ENCODE assay signal across 19 mouse cellular contexts in genomic region chr9:97001458-97001857, GRCm38 (mm10).
"Had no signal": no experiment of that assay in that cellular context is flagged by ENCODE, and none has a peak within 500 bp of the region (broad histone marks: within the 10 kb centered on the region; RNA-seq: fewer than 3 reads in every experiment).

No protein-coding gene starts in this region.

- H3K36me3 ChIP-seq: limb, embryonic 15.5 days had no signal

- H3K9me3 ChIP-seq: limb, embryonic 15.5 days had no signal

- H3K4me2 ChIP-seq: limb, embryonic 15.5 days; liver, embryonic 11.5 days; lung, embryonic 14.5 days had no signal

- ATAC-seq: intestine, postnatal 0 days; liver, postnatal 0 days; lung, postnatal 0 days had no signal

- H3K4me3 ChIP-seq: layer of hippocampus, adult 2 months; limb, embryonic 15.5 days had no signal

- DNase-seq: kidney, adult 2 months; kidney, postnatal 25 days; layer of hippocampus, adult 9-11 months; liver, postnatal 0 days; lung, embryonic 14.5 days; midbrain, embryonic 14.5 days; right cerebral cortex, adult 18-20 months; right cerebral cortex, postnatal 14 days; right cerebral cortex, postnatal 4 days; thymus, adult 18-20 months; thymus, postnatal 36 days had no signal

- H3K27me3 ChIP-seq: limb, embryonic 15.5 days had no signal

- H3K9ac ChIP-seq: limb, embryonic 15.5 days; liver, embryonic 14.5 days; liver, postnatal 0 days; lung, embryonic 14.5 days had no signal

- H3K27ac ChIP-seq: kidney, postnatal 0 days; layer of hippocampus, adult 2 months; limb, embryonic 15.5 days; liver, embryonic 14.5 days; macrophage had no signal
